Mouse (Mus musculus) limb, embryonic 13.5 days (tissue): ENCODE results near the gene Ces1d. TPM values are rescaled to one million over a fixed set of nuclear protein-coding genes. Genes with fewer than 3 reads are reported as not detected.

Experiments used
- ATAC-seq: fragments of 200-750 bp; cut with Nextera tagmentation; 2 replicates; pipeline ENCODE4 v1.8.0; 2017; ENCODE audit warnings: low read depth, moderate number of reproducible peaks, moderate TSS enrichment; ENCODE audit not compliant: low FRiP score
- H3K27ac ChIP-seq: fragments of 300-500 bp; sonication (generic); 2 replicates; pipeline ENCODE4 v1.5.1; 2015; ENCODE audit warnings: inconsistent platforms, mild to moderate bottlenecking, moderate library complexity
- H3K27me3 ChIP-seq: fragments of 300-500 bp; sonication (generic); 2 replicates; pipeline ENCODE4 v1.6.1; 2015; ENCODE audit warnings: mild to moderate bottlenecking, inconsistent platforms
- H3K36me3 ChIP-seq: fragments of 300-500 bp; sonication (generic); 2 replicates; pipeline ENCODE4 v1.6.1; 2015; ENCODE audit warnings: inconsistent platforms, mild to moderate bottlenecking, moderate library complexity
- H3K4me1 ChIP-seq: fragments of 300-500 bp; sonication (generic); 2 replicates; pipeline ENCODE4 v1.6.1; 2015; ENCODE audit warnings: inconsistent platforms
- H3K4me2 ChIP-seq: fragments of 300-500 bp; sonication (generic); replicated peaks from 2 replicates; pipeline ENCODE4 v1.6.1; 2015; ENCODE audit warnings: inconsistent platforms, mild to moderate bottlenecking, moderate library complexity
- H3K4me3 ChIP-seq: fragments of 300-500 bp; sonication (generic); 2 replicates; pipeline ENCODE4 v1.5.1; 2015; ENCODE audit warnings: moderate library complexity, mild to moderate bottlenecking, inconsistent platforms
- H3K9ac ChIP-seq: fragments of 300-500 bp; sonication (generic); 2 replicates; pipeline ENCODE4 v1.6.1; 2015; ENCODE audit warnings: mild to moderate bottlenecking, inconsistent platforms
- H3K9me3 ChIP-seq: fragments of 300-500 bp; sonication (generic); 2 replicates; pipeline ENCODE4 v1.6.1; 2016; ENCODE audit warnings: inconsistent platforms
- WGBS: fragments of 180-500 bp; shearing (Covaris S2); methylation state at CpG from one replicate; pipeline ENCODE4 v1.1.7; 2015; 5-methylcytosine and 5-hydroxymethylcytosine counted together
- polyA plus RNA-seq: library from polyadenylated mRNA; unstranded; fragments of >200 nt; fragmentation: Nextera tagmentation; extraction: Ambion mirVana; gene quantifications from 2 replicates; pipeline ENCODE4 v1.2.1, GENCODE M21; 2015

The Ces1d gene
- polyA plus RNA-seq, 1 experiment from 2014 or later: 0.31 TPM

DNA sequence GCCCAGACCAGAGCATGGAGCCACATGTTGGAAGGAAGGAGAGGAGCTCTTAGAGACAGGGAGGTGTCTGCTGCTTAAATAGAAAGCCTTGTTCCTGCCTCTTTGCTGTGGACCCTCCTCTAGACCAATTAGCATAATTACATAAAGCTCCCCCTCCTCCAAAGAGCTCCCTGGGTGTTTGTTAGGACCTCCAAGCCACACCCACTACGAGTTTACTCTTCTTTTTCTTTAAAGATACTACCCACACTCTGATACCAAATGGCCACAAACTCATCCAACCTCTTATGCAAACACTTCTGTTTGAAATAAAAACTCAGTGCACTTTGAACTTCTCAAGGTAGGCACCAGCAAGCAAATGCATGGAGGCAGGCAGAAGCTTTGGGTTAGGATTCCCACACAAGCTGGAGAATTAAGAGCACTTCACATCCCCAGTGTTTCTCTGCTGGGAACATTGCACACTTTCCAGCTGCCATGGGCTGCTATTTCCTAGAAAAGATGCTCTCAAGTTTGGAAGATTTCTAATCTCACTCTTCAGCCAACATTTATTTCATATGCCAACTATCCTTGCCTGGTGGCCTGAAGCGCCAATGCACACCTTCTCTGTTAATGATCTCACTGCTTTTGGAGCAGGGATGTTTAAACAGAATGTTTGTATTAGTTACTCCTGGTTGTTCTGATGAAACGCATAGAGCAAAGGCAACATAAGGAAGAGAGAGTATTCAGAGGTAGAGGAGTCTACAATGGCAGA is 66.2 kb downstream of the Ces1d start, which contains the start of gene Ces1c:
TSS of gene Ces1c (minus strand) at position 51 of the 748 bp plus-strand sequence.
- Histone ChIP-seq H3K4me1 (no peaks in the 10 kb centered on the region), H3K27me3 (no peaks in the 10 kb centered on the region), H3K9ac (no peak within 1 kb of the TSS), H3K36me3 (no peaks in the 10 kb centered on the region), H3K4me3 (no peak within 1 kb of the TSS), H3K9me3 (no peaks in the 10 kb centered on the region), H3K4me2 (no peak within 1 kb of the TSS), H3K27ac (no peak within 1 kb of the TSS)
- WGBS: 86% methylated on average over 3 of the region's 3 CpGs
- no peak for ATAC-seq

DNA sequence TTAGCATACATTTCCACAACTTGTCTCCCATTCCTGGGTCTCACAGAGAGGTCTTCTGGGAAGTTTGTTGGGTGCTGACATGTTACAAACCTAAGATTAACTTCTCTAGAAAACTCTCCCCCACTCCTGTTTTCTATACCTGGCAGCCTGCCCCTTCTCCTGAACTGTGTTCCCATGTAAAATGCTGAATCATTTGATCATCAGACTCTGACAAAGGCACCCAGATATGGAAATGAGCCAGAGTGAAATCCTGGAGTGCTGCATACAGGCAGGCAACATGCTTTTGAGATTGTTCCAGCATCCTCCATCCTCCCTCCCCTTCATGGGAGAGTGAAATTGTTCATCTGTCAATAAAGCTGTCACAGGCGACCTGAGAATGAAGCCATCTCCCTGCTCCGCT is 71.2 kb downstream of the Ces1d start:
- H3K36me3 ChIP-seq: no peaks in the 10 kb centered on the region
- H3K27me3 ChIP-seq: no peaks in the 10 kb centered on the region
- ATAC-seq: no peak
- no peak overlapping the region for H3K27ac ChIP-seq
- no peak overlapping the region for H3K9ac ChIP-seq
- no peaks in the 10 kb centered on the region for H3K4me1 ChIP-seq
- WGBS: 75% methylated on average over 2 of the region's 2 CpGs
- H3K4me3 ChIP-seq: no peak overlapping the region
- H3K4me2 ChIP-seq: no peak overlapping the region
- H3K9me3 ChIP-seq: no peaks in the 10 kb centered on the region

DNA sequence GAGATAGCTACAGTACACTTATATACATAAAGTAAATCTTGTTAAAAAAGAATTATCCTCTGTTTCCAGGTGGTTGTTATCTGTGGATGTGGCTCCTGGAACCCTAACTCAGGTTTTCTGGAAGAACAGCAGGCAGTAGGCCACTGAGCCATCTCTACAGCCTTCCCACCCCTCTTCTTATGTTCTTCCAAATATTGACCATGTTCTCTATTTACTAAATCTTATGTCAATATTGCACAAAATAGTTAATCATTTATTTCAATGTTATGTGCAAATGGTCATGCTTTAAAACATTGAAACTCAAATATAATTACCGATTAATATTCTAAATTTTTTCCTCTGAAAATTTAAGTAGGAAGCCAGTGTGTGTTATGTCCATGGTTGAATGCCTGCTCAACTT is 75.6 kb downstream of the Ces1d start:
- Histone ChIP-seq H3K9ac (no peak overlapping the region), H3K27ac (no peak overlapping the region), H3K4me1 (no peaks in the 10 kb centered on the region), H3K4me2 (no peak overlapping the region), H3K27me3 (no peaks in the 10 kb centered on the region), H3K36me3 (no peaks in the 10 kb centered on the region), H3K9me3 (no peaks in the 10 kb centered on the region), H3K4me3 (no peak overlapping the region)
- ATAC-seq: no peak
- WGBS: 85% methylated on average over 1 of the region's 1 CpGs

Other genes with a start within 250 kb of the Ces1d start
- 0.03 and 0.04 TPM in 2 replicates for gene Slc6a2, start 237.8 kb downstream of the Ces1d start, polyA plus RNA-seq
- 0.09 TPM in 1 of 2 replicates, not detected in the other for gene Ces1a, start 149.6 kb downstream of the Ces1d start, polyA plus RNA-seq
- not detected in 2 replicates for gene Ces1b, start 117.8 kb downstream of the Ces1d start, polyA plus RNA-seq
- gene Ces1c, start 66.6 kb downstream of the Ces1d start, polyA plus RNA-seq: not detected in 2 replicates
- gene Ces1e, start 31.8 kb upstream of the Ces1d start, polyA plus RNA-seq: not detected in 2 replicates
- gene Ces1f, start 81.9 kb upstream of the Ces1d start, polyA plus RNA-seq: 0.32 TPM in 1 of 2 replicates, not detected in the other
- gene Ces1g, start 139.5 kb upstream of the Ces1d start, polyA plus RNA-seq: not detected in 2 replicates
- not detected in 2 replicates for gene Ces1h, start 181.9 kb upstream of the Ces1d start, polyA plus RNA-seq